Mouse (Mus musculus): Measurements from ENCODE around the gene Llgl1. TPM values are rescaled to one million over a fixed set of nuclear protein-coding genes. Genes with fewer than 3 reads are reported as not detected.

Llgl1 gene
- 21.9 and 25.6 TPM in 2 replicates for polyA plus RNA-seq (2012)

GRCm38 (mm10) chr11:60699524-60700075, at the start of gene Llgl1:
Gene Llgl1, plus strand, starts transcription at chr11:60699723.

DNA sequence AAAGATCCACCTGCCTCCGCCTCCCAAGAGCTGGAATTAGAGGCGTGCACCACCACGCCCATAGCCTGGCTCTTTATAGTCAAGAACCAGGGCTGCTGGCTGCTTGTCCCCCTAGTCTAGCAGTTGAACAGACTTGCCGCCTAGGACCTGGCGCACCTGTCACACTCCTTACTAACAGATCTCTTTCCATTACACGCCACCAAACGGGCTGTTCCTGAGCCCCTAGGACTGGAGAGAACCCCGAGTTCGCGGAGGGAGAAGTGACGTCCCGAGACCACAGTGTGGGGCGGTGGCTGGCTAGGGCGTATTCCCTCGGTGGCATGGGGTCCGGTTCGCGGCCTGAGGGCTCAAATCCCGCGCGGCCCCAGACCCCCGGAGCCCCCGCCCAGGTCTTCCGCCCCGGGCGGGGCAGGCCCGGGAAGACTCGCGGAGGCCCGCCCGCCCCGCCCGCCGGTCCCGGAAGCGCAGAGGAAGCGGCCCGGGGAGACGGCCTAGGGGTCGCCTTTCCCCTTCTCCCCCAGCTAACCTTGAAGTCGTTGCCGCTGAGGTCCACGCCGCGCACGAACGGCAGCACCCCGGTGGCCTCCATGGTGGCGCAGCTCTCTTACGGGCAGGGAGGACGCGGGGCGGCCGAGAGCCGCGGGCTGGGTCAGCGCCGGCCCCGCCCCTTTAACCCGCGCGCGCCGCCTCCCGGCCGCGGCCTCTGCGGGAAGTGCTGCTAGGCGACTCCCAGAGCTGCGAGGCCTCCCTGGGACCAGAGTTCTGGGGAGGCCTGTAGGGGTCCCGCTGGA, 27.3 kb downstream of the Llgl1 start, which contains the start of gene Flii:
Gene Flii, minus strand, starts transcription at position 663 of the 791 bp plus-strand sequence.

GRCm38 (mm10) chr11:60728260-60728761, 28.8 kb downstream of the Llgl1 start, which contains the start of gene Mief2:
Gene Mief2, plus strand, starts transcription at chr11:60728398.

Other genes starting within 250 kb of the Llgl1 start
- gene Drg2, start 245.1 kb upstream of the Llgl1 start, polyA plus RNA-seq (2012), result 44.6 and 49.2 TPM in 2 replicates
- gene Myo15, start 230.4 kb upstream of the Llgl1 start, polyA plus RNA-seq (2012), result 0.04 and 0.05 TPM in 2 replicates
- gene Alkbh5, start 163.3 kb upstream of the Llgl1 start, polyA plus RNA-seq (2012), result 31.7 and 38.0 TPM in 2 replicates
- 166 and 206 TPM in 2 replicates for gene Flii, start 27.5 kb downstream of the Llgl1 start, polyA plus RNA-seq (2012)
- gene Mief2, start 28.7 kb downstream of the Llgl1 start, polyA plus RNA-seq (2012), result 17.2 and 18.6 TPM in 2 replicates
- 7.5 and 7.8 TPM in 2 replicates for gene Top3a, start 77.6 kb downstream of the Llgl1 start, polyA plus RNA-seq (2012)
- gene Smcr8, start 77.8 kb downstream of the Llgl1 start, polyA plus RNA-seq (2012), result 1.9 and 2.0 TPM in 2 replicates
- 7.0 TPM in 2 replicates for gene Shmt1, start 112.0 kb downstream of the Llgl1 start, polyA plus RNA-seq (2012)
- 2.5 and 2.7 TPM in 2 replicates for gene Dhrs7b, start 130.9 kb downstream of the Llgl1 start, polyA plus RNA-seq (2012)
- gene Tmem11, start 179.5 kb downstream of the Llgl1 start, polyA plus RNA-seq (2012), result 35.8 and 40.4 TPM in 2 replicates
- 4.7 and 5.0 TPM in 2 replicates for gene Natd1, start 215.0 kb downstream of the Llgl1 start, polyA plus RNA-seq (2012)
- 274 and 275 TPM in 2 replicates for gene Map2k3, start 232.3 kb downstream of the Llgl1 start, polyA plus RNA-seq (2012)